Mouse (Mus musculus): ENCODE data around the gene Oaz3. TPM values are rescaled to one million over a fixed set of nuclear protein-coding genes. Genes with fewer than 3 reads are reported as not detected.

Oaz3 gene
- polyA plus RNA-seq, 2 experiments: 0.02 TPM; not detected in 1

GRCm38 (mm10) chr3:94434305-94434704 is 9.4 kb downstream of the Oaz3 start:
- Histone ChIP-seq H3K9me3 (ENCODE audit: control insufficient read depth, low read length) (no peaks in the 10 kb centered on the region), H3K9ac (replicated peaks) (no peak overlapping the region), H3K4me2 (ENCODE audit: low read depth) (no peak overlapping the region), H3K36me3 (replicated peaks; ENCODE audit: control insufficient read depth, insufficient read depth, low read depth) (no peaks in the 10 kb centered on the region), H3K4me3 (ENCODE audit: insufficient read depth in 1 of 2, low read depth in 2 of 2, low read length in 2 of 2) (no peak overlapping the region), H3K4me1 (replicated peaks; ENCODE audit: control insufficient read depth in 2 of 2, insufficient read depth in 2 of 2, low read length in 1 of 2) (no peaks in the 10 kb centered on the region), H3K27me3 (ENCODE audit: control insufficient read depth, insufficient read depth, low read length) (no peaks in the 10 kb centered on the region), H3K27ac (no peak overlapping the region)
- no peak for DNase-seq (ENCODE audit: low read depth in 3 of 3, low spot score in 3 of 3)
- ATAC-seq (ENCODE audit: insufficient read depth): no peak
- TF ChIP-seq EP300 (IDR thresholded peaks at IDR 0.05; ENCODE audit: low read depth) (no peak), CTCF (IDR thresholded peaks at IDR 0.05; ENCODE audit: low read depth) (no peak)
- 64% methylated on average over 2 of the region's 2 CpGs for WGBS (ENCODE audit: insufficient replicate concordance)

GRCm38 (mm10) chr3:94430980-94431379 is 12.7 kb downstream of the Oaz3 start:
- WGBS (ENCODE audit: insufficient replicate concordance): 10% methylated on average over 2 of the region's 2 CpGs
- DNase-seq (ENCODE audit: low read depth in 3 of 3, low spot score in 3 of 3): no peak

GRCm38 (mm10) chr3:94413031-94413679 is 30.6 kb downstream of the Oaz3 start, which contains the start of gene Tdrkh:
TSS of gene Tdrkh (plus strand) at chr3:94413273.
- H3K4me3 ChIP-seq (ENCODE audit: insufficient read depth in 1 of 2, low read depth in 2 of 2, low read length in 2 of 2): peak within 1 kb of the TSS; percentile 44 to 48
- ATAC-seq (ENCODE audit: insufficient read depth): peak; percentile 98
- 9% methylated on average over 52 of the region's 52 CpGs for WGBS (ENCODE audit: insufficient replicate concordance)
- H3K27ac ChIP-seq: no peak within 1 kb of the TSS
- TF ChIP-seq EP300 (IDR thresholded peaks at IDR 0.05; ENCODE audit: low read depth) (no peak), CTCF (IDR thresholded peaks at IDR 0.05; ENCODE audit: low read depth) (0 out of 2 replicates have a peak, but pooled peaks have one; percentile 24)
- DNase-seq (ENCODE audit: low read depth in 3 of 3, low spot score in 3 of 3): peak; percentile 78 to 89 (median 80)
- peaks cover 0 to 3% of the 10 kb centered on the region in 2 experiments; a peak in 1 of 4 replicates for H3K4me1 ChIP-seq (replicated peaks; ENCODE audit: control insufficient read depth in 2 of 2, insufficient read depth in 2 of 2, low read length in 1 of 2)
- peak within 1 kb of the TSS; percentile 77 for H3K4me2 ChIP-seq (ENCODE audit: low read depth)
- H3K36me3 ChIP-seq (replicated peaks; ENCODE audit: control insufficient read depth, insufficient read depth, low read depth): no peaks in the 10 kb centered on the region
- H3K27me3 ChIP-seq (ENCODE audit: control insufficient read depth, insufficient read depth, low read length): no peaks in the 10 kb centered on the region
- H3K9ac ChIP-seq (replicated peaks): peak within 1 kb of the TSS; percentile 24; the same call in 1 of the 2 replicates
- no peaks in the 10 kb centered on the region for H3K9me3 ChIP-seq (ENCODE audit: control insufficient read depth, low read length)

More at GRCm38 (mm10) chr3:94430980-94431379, 12.7 kb downstream of the Oaz3 start:
- H3K9ac ChIP-seq (replicated peaks): no peak overlapping the region
- H3K9me3 ChIP-seq (ENCODE audit: control insufficient read depth, low read length): no peaks in the 10 kb centered on the region
- H3K4me1 ChIP-seq (replicated peaks; ENCODE audit: control insufficient read depth in 2 of 2, insufficient read depth in 2 of 2, low read length in 1 of 2): no peaks in the 10 kb centered on the region
- no peak overlapping the region for H3K4me3 ChIP-seq (ENCODE audit: insufficient read depth in 1 of 2, low read depth in 2 of 2, low read length in 2 of 2)
- no peak for ATAC-seq (ENCODE audit: insufficient read depth)
- H3K36me3 ChIP-seq (replicated peaks; ENCODE audit: control insufficient read depth, insufficient read depth, low read depth): no peaks in the 10 kb centered on the region; the same call in 1 of the 2 replicates
- no peak for TF ChIP-seq CTCF (IDR thresholded peaks at IDR 0.05; ENCODE audit: low read depth)
- no peak for TF ChIP-seq EP300 (IDR thresholded peaks at IDR 0.05; ENCODE audit: low read depth)
- H3K4me2 ChIP-seq (ENCODE audit: low read depth): no peak overlapping the region
- H3K27me3 ChIP-seq (ENCODE audit: control insufficient read depth, insufficient read depth, low read length): no peaks in the 10 kb centered on the region
- H3K27ac ChIP-seq: no peak overlapping the region

GRCm38 (mm10) chr3:94412530-94412929 is 31.2 kb downstream of the Oaz3 start:
- peak; percentile 59 for ATAC-seq (ENCODE audit: insufficient read depth)
- WGBS (ENCODE audit: insufficient replicate concordance): 7% methylated on average over 25 of the region's 25 CpGs
- DNase-seq (ENCODE audit: low read depth in 3 of 3, low spot score in 3 of 3): no peak
- no peaks in the 10 kb centered on the region for H3K36me3 ChIP-seq (replicated peaks; ENCODE audit: control insufficient read depth, insufficient read depth, low read depth)
- peaks cover 0 to 3% of the 10 kb centered on the region in 2 experiments; a peak in 1 of 4 replicates for H3K4me1 ChIP-seq (replicated peaks; ENCODE audit: control insufficient read depth in 2 of 2, insufficient read depth in 2 of 2, low read length in 1 of 2)
- no peaks in the 10 kb centered on the region for H3K9me3 ChIP-seq (ENCODE audit: control insufficient read depth, low read length)
- H3K4me3 ChIP-seq (ENCODE audit: insufficient read depth in 1 of 2, low read depth in 2 of 2, low read length in 2 of 2): peak overlapping the region; percentile 44 to 48
- no peak overlapping the region for H3K27ac ChIP-seq
- TF ChIP-seq EP300 (IDR thresholded peaks at IDR 0.05; ENCODE audit: low read depth) (no peak), CTCF (IDR thresholded peaks at IDR 0.05; ENCODE audit: low read depth) (no peak)
- H3K27me3 ChIP-seq (ENCODE audit: control insufficient read depth, insufficient read depth, low read length): no peaks in the 10 kb centered on the region
- peak overlapping the region; percentile 77 for H3K4me2 ChIP-seq (ENCODE audit: low read depth)
- H3K9ac ChIP-seq (replicated peaks): peak overlapping the region; percentile 7; the same call in 1 of the 2 replicates

GRCm38 (mm10) chr3:94405561-94405960 is 38.2 kb downstream of the Oaz3 start:
- Histone ChIP-seq H3K9ac (replicated peaks) (no peak overlapping the region), H3K4me3 (ENCODE audit: insufficient read depth in 1 of 2, low read depth in 2 of 2, low read length in 2 of 2) (no peak overlapping the region), H3K27ac (no peak overlapping the region), H3K4me1 (replicated peaks; ENCODE audit: control insufficient read depth in 2 of 2, insufficient read depth in 2 of 2, low read length in 1 of 2) (no peaks in the 10 kb centered on the region), H3K4me2 (ENCODE audit: low read depth) (no peak overlapping the region), H3K27me3 (ENCODE audit: control insufficient read depth, insufficient read depth, low read length) (no peaks in the 10 kb centered on the region; the same call in 1 of the 2 replicates), H3K36me3 (replicated peaks; ENCODE audit: control insufficient read depth, insufficient read depth, low read depth) (no peaks in the 10 kb centered on the region), H3K9me3 (ENCODE audit: control insufficient read depth, low read length) (no peaks in the 10 kb centered on the region)
- 52% methylated on average over 4 of the region's 4 CpGs for WGBS (ENCODE audit: insufficient replicate concordance)
- DNase-seq (ENCODE audit: low read depth in 3 of 3, low spot score in 3 of 3): no peak
- ATAC-seq (ENCODE audit: insufficient read depth): no peak
- no peak for TF ChIP-seq EP300 (IDR thresholded peaks at IDR 0.05; ENCODE audit: low read depth)
- TF ChIP-seq CTCF (IDR thresholded peaks at IDR 0.05; ENCODE audit: low read depth): no peak
